Mouse (Mus musculus) layer of hippocampus, adult 2 months (tissue): ENCODE results near the gene Atp13a2. TPM values are rescaled to one million over a fixed set of nuclear protein-coding genes. Genes with fewer than 3 reads are reported as not detected.

Experiments used
- DNase-seq, 2 experiments: peaks; one replicate each; pipeline ENCODE4 v3.0.0; 2022; ENCODE audit warnings: low spot score in 2 of 2
- H3K27ac ChIP-seq: fragments of 200-600 bp; 2 replicates; pipeline ENCODE4 v1.8.1; 2022
- H3K4me3 ChIP-seq: fragments of 200-600 bp; 2 replicates; pipeline ENCODE4 v1.8.1; 2022; ENCODE audit warnings: mild to moderate bottlenecking
- CTCF ChIP-seq: fragments of 200-600 bp; conservative IDR thresholded peaks from 2 replicates; pipeline ENCODE4 v1.8.1; 2022; ENCODE audit warnings: antibody characterized with exemption, mild to moderate bottlenecking, moderate library complexity
- total RNA-seq, 2 experiments: library from RNA; stranded (reverse); gene quantifications; 2 replicates each; pipeline ENCODE4 v1.2.3; 2021

The Atp13a2 gene
- total RNA-seq, 2 experiments from 2014 or later = 155 to 162 TPM

GRCm38 (mm10) chr4:141012558-141012957, 25.9 kb downstream of the Atp13a2 start:
- no peak overlapping the region for H3K4me3 ChIP-seq
- DNase-seq = peak in 1 of 2 experiments; percentile 34
- TF ChIP-seq CTCF = no peak
- H3K27ac ChIP-seq = peak overlapping the region; percentile 78

- Histone ChIP-seq H3K4me3 (no peak overlapping the region), H3K27ac (no peak overlapping the region)
- no peak for TF ChIP-seq CTCF
- no peak for DNase-seq
Observed at GRCm38 (mm10) chr4:141014114-141014513, 27.4 kb downstream of the Atp13a2 start.

DNA sequence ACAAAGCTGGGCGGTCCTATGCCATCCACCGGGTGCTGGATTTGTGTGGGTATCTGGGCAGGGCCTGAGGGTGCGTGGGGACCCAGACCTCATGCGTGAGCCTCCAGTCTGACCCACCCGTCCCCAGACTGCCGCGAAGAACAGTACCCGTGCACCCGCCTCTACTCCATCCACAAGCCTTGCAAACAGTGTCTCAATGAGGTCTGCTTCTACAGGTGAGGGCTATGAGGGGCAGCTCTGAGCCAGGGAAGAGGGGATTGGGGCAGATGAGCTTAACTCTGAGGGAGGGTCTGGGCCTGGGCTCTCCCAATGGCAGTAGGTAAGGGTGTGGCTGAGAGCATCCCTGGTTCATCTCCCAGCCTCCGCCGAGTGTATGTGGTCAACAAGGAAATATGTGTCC, 28.2 kb downstream of the Atp13a2 start:
- Histone ChIP-seq H3K4me3 (no peak overlapping the region), H3K27ac (no peak overlapping the region)
- no peak for TF ChIP-seq CTCF
- DNase-seq = no peak

DNA sequence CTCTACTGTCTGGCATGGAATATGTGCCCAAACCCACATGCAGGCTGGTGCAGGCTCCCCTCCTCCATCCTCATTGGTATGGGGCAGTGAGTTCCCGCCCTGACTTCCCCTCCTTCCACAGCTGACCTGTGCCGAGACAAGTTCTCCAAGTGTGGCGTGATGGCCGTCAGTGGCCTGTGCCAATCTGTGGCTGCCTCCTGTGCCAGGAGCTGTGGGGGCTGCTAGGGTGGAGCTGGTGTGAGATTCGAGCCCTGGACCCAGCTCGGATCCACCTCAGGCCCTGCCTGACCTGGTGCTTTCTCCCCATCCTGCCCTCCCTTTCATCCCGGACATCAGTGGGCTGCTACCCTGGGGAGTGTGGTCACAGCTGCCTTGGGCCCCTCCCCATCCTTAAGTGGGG, 28.7 kb downstream of the Atp13a2 start:
- no peak overlapping the region for H3K4me3 ChIP-seq
- H3K27ac ChIP-seq = no peak overlapping the region
- no peak for DNase-seq
- no peak for TF ChIP-seq CTCF

- TF ChIP-seq CTCF = no peak
- DNase-seq = no peak
- Histone ChIP-seq H3K4me3 (no peak overlapping the region), H3K27ac (peak overlapping the region; percentile 64; the same call in 1 of the 2 replicates)
Observed at GRCm38 (mm10) chr4:141016311-141016710, 29.6 kb downstream of the Atp13a2 start.

- no peak overlapping the region for H3K4me3 ChIP-seq
- no peak for TF ChIP-seq CTCF
- DNase-seq = no peak
- H3K27ac ChIP-seq = 0 out of 2 replicates have a peak overlapping the region, but pooled peaks have one; percentile 64
Observed at GRCm38 (mm10) chr4:141017657-141018436, 31.2 kb downstream of the Atp13a2 start.

- TF ChIP-seq CTCF = no peak
- H3K27ac ChIP-seq = no peak overlapping the region
Observed at GRCm38 (mm10) chr4:141020220-141020619, 33.5 kb downstream of the Atp13a2 start.

DNA sequence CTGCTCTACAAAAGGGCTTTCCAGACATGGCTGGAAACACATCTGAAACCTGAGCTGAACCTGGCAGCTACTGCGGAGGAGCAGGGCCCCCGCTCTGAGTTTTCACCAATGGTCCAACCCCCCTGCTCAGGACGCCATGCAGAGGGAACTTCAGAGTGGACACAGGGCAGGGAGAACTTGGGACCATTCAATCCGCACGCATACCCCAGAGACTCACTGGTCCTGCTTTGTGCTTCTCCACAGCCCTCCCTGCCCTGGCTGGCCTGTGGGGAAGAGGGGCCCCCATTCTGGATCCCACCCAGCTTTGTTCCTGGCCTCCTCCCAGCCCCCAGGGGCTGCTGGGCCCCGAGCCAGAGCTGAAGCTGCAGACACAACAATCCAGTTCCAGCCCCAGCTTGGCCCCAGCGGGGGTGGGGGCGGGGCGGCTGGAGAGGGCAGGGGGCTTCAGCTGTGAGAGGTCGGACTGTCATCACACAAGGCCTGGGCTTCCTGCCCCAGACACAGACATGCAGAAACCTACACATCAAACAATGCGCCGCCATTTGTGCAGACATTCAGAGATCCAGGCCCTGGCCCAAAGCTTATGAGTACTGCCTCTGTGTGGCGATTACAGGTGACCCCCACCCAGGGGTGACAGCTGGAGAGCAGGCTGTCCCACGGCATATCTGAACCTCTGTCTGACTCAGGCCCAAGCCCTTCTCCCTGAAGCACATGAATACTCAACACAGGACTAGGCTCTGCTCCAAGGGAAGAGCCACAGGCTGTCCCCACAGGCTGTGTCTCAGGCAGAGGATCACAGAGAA, 34.3 kb downstream of the Atp13a2 start:
- Histone ChIP-seq H3K4me3 (no peak overlapping the region), H3K27ac (peak overlapping the region; percentile 72)
- TF ChIP-seq CTCF = no peak
- DNase-seq = peak in 1 of 2 experiments; percentile 57

More at GRCm38 (mm10) chr4:141020220-141020619, 33.5 kb downstream of the Atp13a2 start:
- H3K4me3 ChIP-seq = no peak overlapping the region
- DNase-seq = no peak

- Histone ChIP-seq H3K27ac (peak overlapping the region; percentile 72), H3K4me3 (no peak overlapping the region)
- no peak for DNase-seq
- TF ChIP-seq CTCF = no peak
Observed at GRCm38 (mm10) chr4:141021614-141021929, 34.9 kb downstream of the Atp13a2 start.

DNA sequence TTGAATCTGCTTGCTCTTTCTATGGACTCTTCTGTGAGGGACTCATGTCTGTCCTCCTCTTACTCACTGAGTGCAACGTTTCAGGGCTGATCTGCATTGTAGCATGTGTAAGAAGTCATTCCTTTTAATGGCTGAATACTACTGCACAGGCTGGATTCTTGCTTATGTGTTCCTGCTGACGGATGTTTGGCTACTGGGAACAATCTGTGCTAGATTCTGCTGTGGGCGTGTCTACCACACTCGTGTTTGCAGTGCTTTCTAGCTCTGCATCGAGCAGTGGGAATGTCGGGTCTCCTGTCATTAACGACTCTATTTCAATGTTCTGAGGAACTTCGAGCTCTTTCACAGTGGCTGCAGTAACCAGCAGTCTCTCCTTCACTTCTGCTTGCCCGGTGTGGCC, 37.4 kb downstream of the Atp13a2 start:
- DNase-seq = peak in 1 of 2 experiments; percentile 55
- Histone ChIP-seq H3K27ac (peak overlapping the region; percentile 78), H3K4me3 (no peak overlapping the region)
- TF ChIP-seq CTCF = no peak

- no peak for DNase-seq
- TF ChIP-seq CTCF = no peak
- H3K27ac ChIP-seq = no peak overlapping the region
- no peak overlapping the region for H3K4me3 ChIP-seq
Observed at GRCm38 (mm10) chr4:141024992-141025391, 38.3 kb downstream of the Atp13a2 start.

DNA sequence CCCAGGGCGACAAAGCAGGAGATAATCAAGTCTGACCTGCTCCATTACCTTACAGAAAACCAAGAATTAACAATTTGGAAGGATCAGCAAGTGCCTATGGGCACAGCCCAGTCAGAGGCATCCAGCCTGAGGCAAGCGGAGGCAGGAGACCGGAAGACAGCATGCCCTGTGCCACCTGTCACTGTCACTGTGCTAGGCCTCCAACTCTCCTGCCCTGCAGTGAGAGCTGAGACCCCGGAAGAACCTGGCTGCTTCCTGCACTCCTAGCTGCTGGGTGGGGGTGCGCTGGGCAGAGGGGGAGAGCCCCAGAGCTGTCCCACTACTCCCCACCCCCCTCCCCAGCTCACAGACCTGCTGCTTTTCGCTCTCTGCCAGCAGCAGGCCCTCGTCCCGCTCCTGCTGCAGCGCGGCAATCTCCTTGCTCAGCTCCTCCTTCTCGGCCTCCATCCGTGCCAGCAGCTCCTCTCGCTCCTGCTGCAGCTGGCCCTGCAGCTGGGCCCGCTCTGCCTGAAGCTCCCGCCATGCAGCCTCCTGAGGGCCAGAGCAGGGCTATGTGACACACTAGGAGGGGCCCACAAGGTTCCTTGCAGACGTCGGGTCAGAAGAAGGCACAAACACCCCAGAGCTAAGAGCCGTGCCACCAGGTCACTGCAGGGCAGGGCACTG, 44.0 kb downstream of the Atp13a2 start:
- no peak for TF ChIP-seq CTCF
- Histone ChIP-seq H3K27ac (no peak overlapping the region; the same call in 1 of the 2 replicates), H3K4me3 (no peak overlapping the region)

DNA sequence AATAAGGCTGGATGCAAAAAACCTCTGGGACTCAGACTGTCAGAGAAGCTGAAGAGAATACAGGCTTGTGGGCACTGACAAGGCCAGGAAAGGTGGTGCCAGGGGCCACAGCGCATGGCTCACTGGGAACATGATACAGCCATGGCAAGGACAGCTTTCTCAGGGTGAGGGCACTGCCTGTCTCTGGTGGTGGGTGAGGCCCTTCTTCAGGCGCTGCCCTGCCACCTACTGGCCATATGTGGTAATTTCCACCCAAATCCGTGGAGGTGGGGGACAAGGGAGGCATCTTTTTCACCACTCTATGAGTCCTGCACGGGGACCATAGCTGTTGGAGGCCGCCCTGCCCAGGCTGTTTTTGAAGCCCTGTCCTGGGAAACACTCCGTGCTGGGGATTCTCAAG, 45.1 kb downstream of the Atp13a2 start:
- no peak overlapping the region for H3K27ac ChIP-seq
- peak; percentile 98 for TF ChIP-seq CTCF
- no peak overlapping the region for H3K4me3 ChIP-seq
- DNase-seq = peak; percentile 83 to 90

More for the DNA sequence above, 44.0 kb downstream of the Atp13a2 start:
- DNase-seq = no peak
